Mouse (Mus musculus) lung, postnatal 14 days (tissue): Measurements from ENCODE around the gene Carns1.
"Not testable (repeated sequence)": the region's sequence is repeated elsewhere in the genome, so short reads cannot be mapped to it uniquely, and the experiment has no call there.

Experiments used
- DNase-seq: peaks from one replicate; pipeline ENCODE4 v3.0.0; 2021

The Carns1 gene

GRCm38 (mm10) chr19:4149764-4150461 is 25.4 kb downstream of the Carns1 start:
- no peak for DNase-seq

DNA sequence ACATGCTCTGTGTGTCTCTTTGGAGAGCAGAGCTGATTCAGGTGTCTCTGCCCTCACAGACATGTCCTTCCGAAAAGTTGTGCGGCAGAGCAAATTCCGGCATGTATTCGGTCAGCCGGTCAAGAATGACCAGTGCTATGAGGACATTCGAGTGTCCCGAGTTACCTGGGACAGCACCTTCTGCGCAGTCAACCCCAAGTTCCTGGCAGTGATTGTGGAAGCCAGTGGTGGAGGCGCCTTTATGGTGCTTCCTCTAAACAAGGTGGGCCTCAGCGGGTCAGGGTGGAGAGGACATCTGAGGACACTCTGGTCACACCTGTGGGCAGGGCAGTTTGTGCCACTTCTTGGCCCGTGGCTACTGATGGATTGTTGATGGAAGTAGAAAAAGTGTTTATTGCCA is 26.0 kb downstream of the Carns1 start:
- DNase-seq, result no peak

GRCm38 (mm10) chr19:4148819-4149218 is 26.5 kb downstream of the Carns1 start:
- DNase-seq, result no peak

DNA sequence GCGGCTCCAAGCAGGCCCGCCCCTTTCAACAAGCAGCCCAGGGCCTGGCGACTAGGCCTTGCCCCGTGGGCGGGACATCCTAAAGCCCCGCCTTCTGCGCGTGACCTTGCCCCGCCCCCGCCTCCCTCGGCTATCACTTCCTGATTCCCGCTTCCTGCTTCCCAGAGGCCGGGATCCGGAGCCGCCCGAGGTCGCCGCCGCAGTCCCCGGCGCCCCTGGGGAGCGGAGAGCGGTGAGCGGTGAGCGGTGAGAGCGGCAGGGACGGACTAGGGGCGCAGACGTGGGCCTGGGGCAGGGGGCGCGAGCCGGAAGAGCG is 26.8 kb downstream of the Carns1 start, which contains the start of gene Coro1b:
Gene Coro1b (plus strand): TSS at position 129 of the 316 bp plus-strand sequence.
- peak; percentile 98 for DNase-seq

DNA sequence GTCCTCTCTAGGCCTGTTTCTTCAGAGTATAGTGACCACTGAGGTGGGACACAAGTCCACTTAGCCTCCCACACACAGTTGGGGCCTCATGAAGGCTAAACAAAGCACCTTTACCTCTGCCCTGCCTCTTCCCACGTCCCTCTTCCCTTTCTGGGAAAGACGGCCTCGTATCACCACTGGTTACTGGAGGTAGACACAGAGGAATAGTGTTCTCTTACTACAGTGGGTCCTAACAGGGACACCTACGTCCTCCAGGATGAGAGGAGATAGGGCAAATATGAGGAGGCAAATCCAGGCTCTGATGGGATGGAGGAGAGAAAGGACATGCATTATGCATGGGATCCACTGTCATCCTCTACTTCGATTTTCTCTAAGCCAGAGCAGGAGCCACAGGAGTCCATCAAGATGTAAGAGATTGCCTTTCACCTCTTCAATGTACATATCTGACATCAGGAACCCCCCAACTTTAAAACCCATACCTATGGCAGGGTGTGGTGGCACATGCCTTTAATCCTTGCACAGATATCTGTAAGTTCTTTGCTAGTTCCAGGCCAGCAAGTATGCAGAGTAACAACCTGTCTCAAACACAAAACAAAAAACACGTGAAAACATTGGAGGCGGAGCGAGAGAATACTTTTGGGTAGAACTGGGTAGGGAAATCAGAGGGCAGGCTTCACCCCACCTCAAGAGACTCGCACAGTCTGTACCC is 27.3 kb downstream of the Carns1 start:
- DNase-seq, result no peak

GRCm38 (mm10) chr19:4147022-4147405 is 28.3 kb downstream of the Carns1 start:
- no peak for DNase-seq

GRCm38 (mm10) chr19:4146366-4147021 is 28.8 kb downstream of the Carns1 start:
- DNase-seq, result no peak

DNA sequence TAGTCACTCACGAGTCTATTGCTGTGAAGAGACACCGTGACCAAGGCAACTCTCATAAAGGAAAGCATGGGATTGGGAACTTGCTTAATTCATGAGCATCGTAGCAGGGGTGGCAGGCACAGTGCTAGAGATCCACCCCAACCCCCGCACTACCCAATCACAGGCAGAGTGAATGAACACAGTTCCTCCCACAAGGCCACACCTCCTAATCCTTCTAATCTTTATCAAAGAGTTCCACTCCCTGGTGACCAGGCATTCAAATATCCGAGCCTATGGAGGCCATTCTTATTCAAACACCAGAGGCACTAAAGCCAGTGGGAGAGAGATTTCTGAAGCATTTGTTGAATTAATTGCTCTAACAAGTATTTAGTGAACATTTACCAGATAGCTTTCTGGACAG is 29.3 kb downstream of the Carns1 start:
- DNase-seq, result no peak

DNA sequence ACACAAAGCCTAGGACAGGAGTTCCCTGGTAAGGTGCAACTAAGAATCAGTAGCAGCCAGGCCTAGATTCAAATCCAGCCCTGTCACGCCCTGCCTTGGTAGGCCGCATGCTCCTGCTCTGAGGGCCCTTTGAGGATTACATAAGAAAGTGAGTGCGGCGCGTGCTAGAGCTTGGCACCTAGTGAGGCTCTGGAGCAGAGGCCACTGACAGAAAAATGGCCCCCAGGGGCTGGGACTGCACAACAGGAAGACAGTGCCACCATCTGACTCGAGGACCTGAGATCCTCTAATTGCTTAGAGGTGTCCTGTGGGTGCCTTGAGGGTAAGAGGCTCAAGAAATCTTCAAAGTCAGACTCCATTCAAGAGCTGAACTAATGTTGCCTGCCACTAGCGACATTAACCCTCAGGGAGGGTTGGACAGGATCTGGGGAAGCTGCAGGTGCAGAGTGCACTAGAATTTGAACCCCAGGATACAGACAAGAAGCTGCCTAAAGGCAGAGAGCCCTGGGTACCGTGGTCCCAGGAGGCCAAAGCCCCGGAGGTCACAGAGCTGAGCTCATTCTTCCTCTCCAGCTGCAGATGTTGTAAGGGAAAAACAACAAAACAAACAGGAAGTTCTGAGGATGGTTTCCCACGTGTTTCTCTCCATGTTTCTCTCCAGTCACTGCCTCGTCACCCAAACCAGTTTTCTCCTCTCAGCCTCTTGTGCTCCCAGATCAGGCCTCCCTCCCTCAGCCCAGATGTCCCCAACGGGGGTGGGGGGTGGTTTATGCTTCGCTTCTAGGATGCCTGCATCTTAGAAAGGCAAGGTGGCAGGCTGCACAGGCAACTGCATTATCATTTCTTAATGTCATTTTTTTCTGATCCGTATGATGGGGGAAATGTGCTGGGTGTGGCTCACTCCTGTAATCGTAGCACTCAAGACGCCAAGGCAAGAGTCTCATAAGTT is 30.5 kb downstream of the Carns1 start:
- DNase-seq, result no peak

- no peak for DNase-seq
Measured at GRCm38 (mm10) chr19:4143759-4144268, 31.5 kb downstream of the Carns1 start, which contains the start of gene Cabp4. TSS of gene Cabp4 (minus strand) at chr19:4144033.

- no peak for DNase-seq
Measured at GRCm38 (mm10) chr19:4142416-4143173, 32.7 kb downstream of the Carns1 start.

GRCm38 (mm10) chr19:4140147-4140546 is 35.1 kb downstream of the Carns1 start:
- DNase-seq, result no peak

DNA sequence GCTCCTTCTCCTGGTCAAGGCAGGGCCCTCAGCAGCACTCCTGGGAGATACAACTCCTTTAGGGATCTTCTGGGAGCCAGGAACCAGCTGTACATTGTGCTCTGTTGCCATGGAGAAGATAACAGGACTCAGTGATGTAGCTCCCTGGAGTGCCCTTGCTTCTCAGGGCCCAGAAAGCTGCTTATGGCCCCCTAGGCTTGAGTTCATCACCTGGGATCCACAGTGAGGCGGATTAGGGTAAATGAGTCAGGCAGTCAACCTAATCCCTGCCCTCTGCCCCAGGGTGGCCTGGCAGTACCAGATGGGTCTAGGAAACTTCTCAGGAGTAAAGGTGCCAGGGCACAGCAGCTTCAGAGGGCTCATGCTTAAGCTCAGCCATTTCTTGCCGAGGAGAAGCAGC is 35.8 kb downstream of the Carns1 start, which contains the start of gene Gpr152:
Gene Gpr152 (plus strand): TSS at position 342 of the 400 bp plus-strand sequence.
- DNase-seq, result no peak

- DNase-seq, result no peak
Measured at GRCm38 (mm10) chr19:4137913-4138312, 37.4 kb downstream of the Carns1 start.

- DNase-seq, result no peak
Measured at GRCm38 (mm10) chr19:4136463-4136862, 38.8 kb downstream of the Carns1 start.

DNA sequence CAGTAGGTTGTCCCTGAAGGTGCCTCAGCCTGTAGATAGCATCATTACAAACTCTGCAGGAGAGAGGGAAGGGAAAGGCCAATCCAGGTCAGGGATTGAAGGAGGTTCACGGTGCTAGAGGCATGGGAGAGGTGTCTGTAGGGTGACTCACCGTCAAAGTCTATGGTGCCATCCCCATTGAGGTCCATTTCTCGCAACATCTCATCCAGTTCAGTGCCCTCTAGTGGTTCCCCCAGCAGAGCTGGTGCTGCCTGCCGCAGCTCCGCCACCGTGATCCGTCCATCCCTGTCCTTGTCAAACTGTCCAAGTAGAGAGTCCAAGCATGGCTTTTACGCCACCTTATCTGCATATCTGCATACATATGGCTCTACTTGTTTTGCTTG is 39.3 kb downstream of the Carns1 start:
- not testable (repeated sequence) for DNase-seq

DNA sequence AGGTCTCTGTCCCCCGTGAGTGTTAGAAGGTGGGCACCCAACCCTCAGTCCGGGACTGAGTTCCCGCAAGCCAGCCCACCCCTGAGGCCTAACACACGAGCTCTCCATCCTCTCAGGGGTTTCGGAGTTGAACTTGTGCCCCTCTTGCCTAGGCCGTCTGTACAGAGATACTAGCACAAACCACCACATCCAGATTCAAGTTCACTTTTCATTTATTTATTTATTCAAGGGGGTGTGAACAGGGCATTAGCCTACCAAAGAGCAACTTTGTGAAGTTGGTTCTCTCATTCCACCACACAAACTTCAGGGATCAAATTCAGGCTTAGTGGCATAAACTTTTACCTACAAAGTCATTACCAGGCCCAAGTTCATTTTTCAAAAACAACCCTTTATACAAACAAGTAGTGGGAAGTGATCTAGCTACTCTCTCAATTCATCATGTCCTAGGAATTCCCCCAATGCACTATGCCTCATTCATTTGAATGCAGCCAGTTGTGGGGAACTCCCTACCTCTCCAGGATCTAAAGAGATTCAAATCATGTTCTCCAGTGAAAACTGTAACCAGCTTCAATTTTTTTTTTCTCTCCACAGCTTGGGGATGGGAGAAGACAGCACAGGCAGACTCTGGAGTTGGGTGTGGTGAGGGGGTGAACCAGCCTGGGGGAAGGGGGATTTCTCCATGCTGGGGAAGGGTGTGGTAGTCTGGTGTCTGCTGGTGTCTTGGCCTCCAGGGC is 39.9 kb downstream of the Carns1 start:
- not testable (repeated sequence) for DNase-seq

DNA sequence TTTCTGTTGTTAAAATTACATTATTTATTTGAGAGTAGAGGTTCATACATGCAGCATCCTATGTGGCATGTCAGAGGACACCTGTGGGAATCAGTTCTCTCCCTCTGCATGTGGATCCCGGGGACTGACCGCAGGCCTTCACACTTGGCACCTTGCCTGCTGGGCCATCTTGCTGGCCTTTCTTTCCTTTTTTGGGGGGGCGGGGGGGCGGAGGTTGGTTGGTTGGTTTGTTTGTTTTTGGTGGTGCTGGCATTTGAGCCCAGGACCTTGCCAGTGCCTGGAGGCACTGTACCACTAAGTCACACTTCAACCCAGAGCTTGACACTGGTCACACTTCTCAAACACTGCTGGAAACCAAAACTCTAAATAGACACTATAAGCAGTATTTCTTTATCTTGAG is 40.9 kb downstream of the Carns1 start:
- no peak for DNase-seq

DNA sequence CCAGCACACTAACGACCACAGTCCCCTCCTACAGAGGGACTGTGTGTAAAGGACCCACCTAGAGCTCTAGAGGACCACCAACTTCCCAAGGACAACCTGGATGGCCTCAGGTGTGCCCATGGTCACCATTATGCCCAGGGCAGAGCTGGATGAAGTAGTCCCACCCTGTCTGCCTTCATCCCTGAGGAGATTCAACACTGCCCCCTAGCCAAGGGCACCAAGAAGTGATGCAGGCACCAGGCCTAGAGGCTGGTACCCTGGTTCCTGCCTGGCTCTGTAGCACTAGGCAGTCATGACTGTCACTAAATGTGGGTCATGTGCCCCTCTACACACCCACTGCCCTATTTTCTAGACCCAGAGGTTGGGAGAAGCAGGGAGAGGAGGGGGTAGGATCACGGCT is 43.5 kb downstream of the Carns1 start:
- DNase-seq, result no peak

DNA sequence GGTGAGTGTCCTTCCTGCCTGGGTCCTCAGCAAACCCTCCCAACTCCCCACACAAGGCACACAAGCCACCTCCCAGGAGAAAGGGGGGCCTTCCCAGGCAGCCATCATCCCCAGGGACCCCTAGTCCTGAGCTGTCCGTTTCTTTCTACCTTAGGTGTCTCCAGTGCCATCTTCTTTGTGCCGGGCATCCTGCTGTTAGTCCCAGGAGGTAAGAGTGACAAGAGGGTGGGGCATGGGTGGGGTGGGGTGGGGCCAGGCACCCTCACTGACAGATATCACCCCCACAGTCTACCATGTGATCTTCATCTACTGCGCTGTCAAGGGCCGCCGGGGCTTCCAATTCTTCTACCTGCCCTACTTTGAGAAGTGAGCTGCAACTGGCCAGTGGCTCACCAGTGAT is 44.2 kb downstream of the Carns1 start:
- no peak for DNase-seq

- DNase-seq, result no peak
Measured at GRCm38 (mm10) chr19:4130106-4130505, 45.2 kb downstream of the Carns1 start.
